Mouse (Mus musculus) c-Kit-negative CD71-positive TER-119-positive erythroid progenitor cells, embryonic 14.5 days (primary cell): ENCODE data around the gene Plxnc1.

Experiments
- DNase-seq: peaks from one replicate; pipeline ENCODE4 v3.0.0-alpha.2; 2013; ENCODE audit warnings: low read depth, low spot score

The Plxnc1 gene

GRCm38 (mm10) chr10:94947915-94948675 is 3.5 kb upstream of the Plxnc1 start:
- DNase-seq: no peak

GRCm38 (mm10) chr10:94947386-94947785 is 2.8 kb upstream of the Plxnc1 start:
- no peak for DNase-seq

- DNase-seq: no peak
Measured at GRCm38 (mm10) chr10:94945206-94945711, 624 bp upstream of the Plxnc1 start.

DNA sequence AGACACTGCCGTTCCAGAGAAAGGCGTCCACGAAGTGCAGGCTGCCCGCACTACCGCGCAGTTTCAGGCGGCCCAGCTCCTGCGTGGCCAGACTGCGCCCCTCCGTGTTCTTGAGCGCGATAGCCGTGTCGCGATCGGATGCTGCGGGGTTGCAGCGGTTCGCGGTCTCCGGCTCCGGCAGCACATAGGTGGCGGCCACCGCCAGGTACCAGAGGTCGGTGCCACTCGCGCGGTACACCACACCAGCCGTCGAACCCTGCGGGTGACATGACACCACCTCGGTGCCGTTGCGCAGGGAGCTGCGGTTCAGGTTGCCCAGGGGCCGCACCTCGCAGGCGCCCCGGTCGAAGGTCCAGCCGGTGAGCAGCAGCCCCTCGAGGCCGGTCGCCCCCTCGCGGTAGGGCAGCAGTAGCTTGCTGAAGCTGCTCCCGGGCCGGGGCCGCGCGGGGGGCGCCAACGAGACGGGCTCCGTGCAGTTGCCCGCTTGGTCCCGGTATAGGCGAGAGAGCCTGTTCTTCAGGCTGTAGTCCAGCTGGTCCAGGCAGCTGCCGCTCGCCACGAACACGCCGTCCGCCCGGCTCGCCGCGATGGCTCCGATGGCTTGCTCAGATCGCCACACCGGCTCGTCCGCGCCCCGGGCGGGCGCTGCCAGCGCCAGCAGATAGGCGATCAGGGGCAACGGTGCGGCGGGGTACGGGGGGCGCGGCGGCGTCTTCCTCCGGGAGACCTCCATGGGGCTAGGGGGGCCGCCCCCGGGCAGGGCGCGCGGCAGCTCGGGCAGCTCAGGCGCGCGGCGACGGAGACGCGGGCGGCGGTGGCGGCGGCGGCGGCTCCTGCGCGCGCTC is 567 bp downstream of the Plxnc1 start:
- no peak for DNase-seq

- DNase-seq: no peak
Measured at GRCm38 (mm10) chr10:94943401-94943845, 1.2 kb downstream of the Plxnc1 start.

DNA sequence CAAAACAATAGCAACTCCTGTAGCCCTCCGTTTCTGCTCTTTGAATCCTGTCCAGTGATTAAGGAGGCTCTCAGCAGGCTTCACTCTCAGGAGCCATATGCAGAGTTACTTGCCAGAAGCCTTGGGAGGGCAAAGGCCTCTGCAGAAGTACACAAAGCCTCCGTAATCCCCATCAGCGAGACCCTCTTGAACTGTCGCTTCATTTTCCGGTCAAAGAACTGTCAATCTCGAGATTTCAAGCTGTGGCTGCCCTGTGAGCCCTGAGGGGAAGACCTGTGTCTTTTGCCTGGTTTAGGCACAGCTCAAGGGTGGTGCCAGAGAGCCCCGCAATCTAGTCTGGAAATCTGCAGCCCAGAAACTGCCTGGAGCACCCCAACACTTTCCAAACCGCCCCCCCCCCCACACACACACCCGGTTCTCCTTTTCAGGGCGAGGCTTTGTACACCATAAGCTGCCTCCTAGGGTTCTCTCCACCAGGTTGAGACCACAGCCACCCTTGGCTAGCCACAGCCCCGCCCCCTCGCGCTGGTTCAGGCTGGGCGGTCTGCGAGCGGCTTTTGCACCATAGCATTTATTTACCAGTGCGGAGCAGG is 2.1 kb downstream of the Plxnc1 start:
- no peak for DNase-seq

- no peak for DNase-seq
Measured at GRCm38 (mm10) chr10:94941551-94941950, 3.1 kb downstream of the Plxnc1 start.

GRCm38 (mm10) chr10:94940786-94941185 is 3.8 kb downstream of the Plxnc1 start:
- no peak for DNase-seq

GRCm38 (mm10) chr10:94940061-94940460 is 4.6 kb downstream of the Plxnc1 start:
- DNase-seq: no peak

DNA sequence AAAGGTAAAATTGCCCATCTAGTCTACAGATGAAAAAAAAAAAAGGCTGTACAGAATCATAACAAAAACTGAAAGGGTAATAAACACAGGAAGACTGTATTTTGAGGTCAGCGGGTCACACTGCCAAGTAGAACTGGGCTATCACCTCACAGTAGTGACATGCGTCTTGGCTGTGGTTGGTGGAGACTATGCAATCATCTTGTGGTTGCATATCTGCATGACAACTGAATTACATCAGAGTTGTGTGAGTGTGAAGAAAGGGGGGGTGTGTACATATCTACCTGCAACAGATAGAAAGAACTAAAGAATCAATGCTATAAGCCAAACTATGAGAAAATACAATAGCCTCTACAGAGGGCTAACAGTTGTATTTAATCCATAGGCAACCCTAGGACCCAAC is 5.7 kb downstream of the Plxnc1 start:
- no peak for DNase-seq

- no peak for DNase-seq
Measured at GRCm38 (mm10) chr10:94938320-94938719, 6.3 kb downstream of the Plxnc1 start.

- DNase-seq: no peak
Measured at GRCm38 (mm10) chr10:94935270-94935669, 9.4 kb downstream of the Plxnc1 start.

DNA sequence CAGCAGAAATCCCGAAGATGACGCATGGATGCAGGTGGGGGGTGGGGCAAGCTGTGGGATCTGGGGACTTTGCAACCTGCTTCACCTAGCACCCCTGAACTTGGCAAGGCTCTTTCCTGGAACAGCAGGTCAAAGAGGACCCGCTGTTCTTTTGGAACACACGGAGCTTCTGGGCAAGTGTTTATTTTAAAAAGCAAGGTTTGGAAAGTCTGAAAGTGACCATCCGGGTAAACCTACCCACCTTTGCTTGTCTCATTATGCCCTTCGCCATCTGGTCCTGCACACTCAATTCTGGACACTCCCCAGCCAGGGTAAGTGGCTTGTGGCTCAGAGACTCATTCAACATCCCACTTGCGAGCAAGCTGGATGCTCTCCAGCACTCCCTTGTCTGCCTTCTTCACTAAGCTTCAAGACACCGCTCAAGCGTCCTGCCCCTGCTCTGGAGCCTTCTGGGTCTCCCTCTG is 10.5 kb downstream of the Plxnc1 start:
- no peak for DNase-seq

DNA sequence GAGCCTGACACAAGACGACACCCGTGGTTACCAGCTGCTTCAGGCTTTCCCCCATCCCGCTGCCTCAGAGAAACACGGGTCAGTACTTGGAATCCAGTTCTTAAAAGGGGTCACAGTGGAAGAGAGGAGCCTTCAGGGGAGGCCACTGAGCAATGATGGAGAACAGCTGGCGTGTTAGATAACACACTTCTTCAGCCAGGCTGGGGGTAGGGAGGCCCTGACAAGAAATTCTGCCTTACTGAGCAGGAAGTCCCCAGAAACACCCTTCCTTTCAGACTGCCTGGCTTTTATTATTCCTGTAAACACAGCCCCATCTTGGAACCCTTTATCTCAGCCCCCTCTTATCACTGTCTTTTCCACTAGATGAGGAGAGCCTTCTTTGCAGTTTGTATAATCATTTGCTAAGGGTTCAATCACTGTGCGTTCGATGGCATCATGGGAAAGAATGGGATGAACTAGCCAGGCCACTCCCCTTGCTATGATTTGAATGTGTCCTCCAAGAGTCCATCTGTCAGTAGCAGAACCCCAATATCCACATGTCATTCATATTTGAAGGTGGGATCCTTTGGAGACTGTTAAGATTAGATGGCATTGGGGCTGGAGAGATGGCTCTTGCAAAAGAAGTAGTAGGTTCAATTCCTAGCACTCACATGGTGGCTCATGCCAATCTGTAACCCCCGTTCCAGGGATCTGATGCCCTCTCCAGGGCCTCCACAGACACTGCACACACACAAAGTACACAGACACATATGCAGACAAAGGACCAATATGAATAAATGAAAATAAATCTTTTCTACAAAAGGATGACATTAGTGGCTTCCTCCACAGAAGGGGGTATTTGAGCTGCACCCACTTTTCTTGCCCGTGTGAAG is 12.4 kb downstream of the Plxnc1 start:
- DNase-seq: peak; percentile 87

DNA sequence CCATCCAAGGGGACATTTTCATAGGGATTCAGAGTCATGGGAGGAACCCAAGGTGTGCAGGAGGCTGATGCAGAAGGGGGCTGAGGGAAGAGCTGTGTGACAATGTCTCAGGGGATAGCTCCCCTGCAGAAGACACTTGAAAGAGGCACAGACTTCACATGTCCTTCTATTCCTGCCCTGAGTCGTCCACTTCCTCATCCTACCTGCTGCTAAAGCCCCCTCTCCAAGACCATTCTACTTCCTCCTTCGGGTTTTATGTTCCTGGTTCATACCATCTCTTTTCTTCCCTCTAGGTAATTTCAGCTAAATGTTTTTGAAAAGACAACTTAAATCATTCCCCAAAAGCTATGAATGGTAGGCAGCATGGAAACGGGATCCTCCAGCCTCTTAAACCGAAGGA is 16.5 kb downstream of the Plxnc1 start:
- no peak for DNase-seq

GRCm38 (mm10) chr10:94926297-94926696 is 18.3 kb downstream of the Plxnc1 start:
- no peak for DNase-seq

DNA sequence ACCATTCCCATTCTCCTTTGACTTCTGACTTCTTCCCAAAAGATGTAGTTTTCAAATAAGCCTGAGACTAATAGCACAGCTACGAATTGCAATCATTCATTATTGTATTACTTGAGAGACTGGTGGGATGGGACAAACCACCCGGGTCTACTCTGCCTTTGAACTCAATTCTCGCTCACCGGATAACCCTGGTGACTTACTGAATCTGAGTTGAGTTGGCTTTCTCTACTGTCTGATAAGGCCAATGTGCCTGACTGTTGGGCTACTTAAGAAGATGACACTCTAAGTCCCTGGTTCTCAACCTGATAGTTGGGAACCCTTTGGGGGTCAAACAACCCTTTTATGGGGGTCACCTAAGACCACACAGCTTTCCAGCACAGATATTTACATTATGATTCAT is 19.8 kb downstream of the Plxnc1 start:
- no peak for DNase-seq

GRCm38 (mm10) chr10:94924450-94924849 is 20.2 kb downstream of the Plxnc1 start:
- DNase-seq: no peak

DNA sequence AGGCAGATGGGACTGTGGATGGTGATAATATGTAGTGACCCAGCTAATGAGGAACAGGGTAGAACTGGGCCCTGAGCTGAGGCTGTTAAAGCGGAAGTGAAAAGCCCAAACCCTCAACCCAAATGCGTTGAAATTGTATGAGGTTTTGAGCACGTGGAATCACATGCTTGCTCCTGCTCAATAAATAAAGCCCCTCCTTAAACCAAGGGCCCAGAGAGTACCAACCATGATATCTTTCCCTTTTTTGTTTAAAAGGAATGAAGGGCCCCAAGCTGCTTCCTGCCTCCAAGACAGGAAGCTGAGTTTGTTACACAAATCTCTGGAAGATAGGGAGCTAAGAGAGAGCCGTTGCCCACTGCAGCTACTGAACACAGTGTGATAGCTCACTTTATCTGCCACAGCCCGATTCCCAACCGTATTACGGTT is 21.3 kb downstream of the Plxnc1 start:
- DNase-seq: no peak

DNA sequence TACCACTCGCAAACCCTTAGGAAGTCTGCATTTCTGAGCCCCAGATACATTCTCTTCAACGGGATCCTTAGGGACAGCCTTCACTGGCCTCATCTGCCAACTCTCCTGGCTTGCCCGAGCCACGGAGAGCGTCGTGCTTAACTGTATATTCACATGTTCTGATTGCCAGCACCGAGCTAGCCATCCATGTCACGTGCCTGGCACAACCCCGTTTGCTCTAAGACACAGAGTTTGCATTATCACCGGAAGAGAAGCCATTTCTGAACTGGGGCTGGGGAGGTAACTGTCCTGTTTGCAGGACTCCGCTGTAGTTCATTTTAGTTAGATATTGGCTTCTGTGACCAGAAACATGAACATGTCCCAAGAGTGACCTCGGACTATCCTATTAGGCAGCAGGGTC is 21.8 kb downstream of the Plxnc1 start:
- no peak for DNase-seq

DNA sequence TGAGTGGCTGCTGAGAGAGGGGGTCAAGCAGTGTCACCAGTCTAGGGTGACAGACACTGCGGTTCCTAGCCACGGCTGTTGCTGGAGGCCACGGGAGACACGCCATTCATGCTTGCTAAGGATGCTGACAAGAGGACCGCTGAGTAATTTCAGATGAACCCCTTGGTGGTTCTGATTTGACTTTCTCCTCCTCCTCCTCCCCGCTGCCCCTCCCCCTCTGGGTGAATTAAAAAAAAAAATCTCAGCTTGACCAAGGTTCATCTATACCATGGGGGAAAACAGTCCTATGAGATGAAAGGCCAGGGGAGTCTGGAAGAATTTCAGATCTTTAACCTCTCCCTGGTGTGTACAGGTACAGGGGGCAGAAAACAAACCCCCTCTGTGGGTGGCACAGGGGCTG is 22.9 kb downstream of the Plxnc1 start:
- DNase-seq: no peak
